Mouse (Mus musculus) kidney, adult 2 months (tissue): ENCODE data around the gene Olfr610. TPM values are rescaled to one million over a fixed set of nuclear protein-coding genes. Genes with fewer than 3 reads are reported as not detected.

Experiments used
- DNase-seq: peaks from one replicate; pipeline ENCODE4 v3.0.0; 2021
- H3K27ac ChIP-seq: fragments of 200-500 bp; 2 replicates; pipeline ENCODE4 v1.5.1; 2012; ENCODE audit warnings: low read depth, low read length, control low read depth, inconsistent platforms; ENCODE audit not compliant: insufficient read depth
- H3K27me3 ChIP-seq: fragments of 200-500 bp; replicated peaks from 2 replicates; pipeline ENCODE4 v1.6.1; 2012; ENCODE audit warnings: mild to moderate bottlenecking, moderate library complexity, low read length, inconsistent platforms; ENCODE audit not compliant: control insufficient read depth, insufficient read depth
- H3K36me3 ChIP-seq: fragments of 200-500 bp; 2 replicates; pipeline ENCODE4 v1.6.1; 2012; ENCODE audit warnings: mild to moderate bottlenecking, moderate library complexity, low read length, inconsistent platforms; ENCODE audit not compliant: control insufficient read depth, insufficient read depth
- H3K4me1 ChIP-seq: fragments of 200-500 bp; 2 replicates; pipeline ENCODE4 v1.6.1; 2011; ENCODE audit warnings: low read length; ENCODE audit not compliant: control insufficient read depth, insufficient read depth
- H3K4me3 ChIP-seq: fragments of 200-500 bp; 2 replicates; pipeline ENCODE4 v1.5.1; 2011; ENCODE audit warnings: mild to moderate bottlenecking, low read depth, low read length, control low read depth; ENCODE audit not compliant: insufficient read depth
- CTCF ChIP-seq: fragments of 200-500 bp; conservative IDR thresholded peaks from 2 replicates; pipeline ENCODE4 v1.5.1; 2011; ENCODE audit warnings: low read depth, mild to moderate bottlenecking, control low read depth, low read length, moderate library complexity, mixed read lengths; ENCODE audit not compliant: insufficient read depth, insufficient read length
- POLR2A ChIP-seq: fragments of 200-500 bp; IDR thresholded peaks from one replicate; pipeline ENCODE4 v1.6.1; 2011; ENCODE audit warnings: low read depth, low read length, control low read depth
- WGBS: fragments of 180-500 bp; shearing (Covaris S2); methylation state at CpG from one replicate; pipeline ENCODE4 v1.1.7; 2018; 5-methylcytosine and 5-hydroxymethylcytosine counted together
- polyA plus RNA-seq: library from polyadenylated mRNA; depleted of rRNA; stranded (reverse); fragments of >200 nt; gene quantifications from 2 replicates; pipeline ENCODE4 v1.2.3, GENCODE M21; 2012; rRNA removed

The Olfr610 gene
- polyA plus RNA-seq, 1 experiment, result not detected

DNA sequence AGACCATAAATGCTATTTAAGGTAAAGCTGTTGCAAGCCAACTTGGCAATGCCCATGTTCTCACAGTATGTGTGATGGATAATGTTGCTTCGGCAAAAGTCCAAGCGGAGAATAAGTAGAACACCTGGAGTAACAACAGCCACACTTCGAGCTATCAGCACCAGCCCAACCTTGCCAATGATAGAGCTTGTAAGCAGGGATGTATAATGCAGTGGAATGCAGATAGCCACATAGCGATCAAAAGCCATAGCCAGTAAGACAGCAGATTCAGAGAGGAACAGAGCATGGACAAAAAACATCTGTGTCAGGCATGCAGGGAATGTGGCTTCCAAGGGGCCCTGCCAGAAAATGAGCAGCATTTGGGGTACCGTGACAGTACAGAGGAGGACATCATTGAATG, 51.3 kb downstream of the Olfr610 start:
- H3K27ac ChIP-seq, result no peak overlapping the region
- no peak for DNase-seq
- TF ChIP-seq POLR2A (no peak), CTCF (no peak)
- WGBS, result 91% methylated on average over 5 of the region's 5 CpGs
- no peaks in the 10 kb centered on the region for H3K4me1 ChIP-seq
- no peak overlapping the region for H3K4me3 ChIP-seq
- no peaks in the 10 kb centered on the region for H3K36me3 ChIP-seq
- no peaks in the 10 kb centered on the region for H3K27me3 ChIP-seq

Other genes starting within 250 kb of the Olfr610 start
- gene Olfr596, start 206.5 kb downstream of the Olfr610 start, polyA plus RNA-seq, result not detected in 2 replicates
- gene Olfr597, start 195.8 kb downstream of the Olfr610 start, polyA plus RNA-seq, result not detected in 2 replicates
- not detected in 2 replicates for gene Olfr598, start 188.6 kb downstream of the Olfr610 start, polyA plus RNA-seq
- not detected in 2 replicates for gene Olfr599, start 176.2 kb downstream of the Olfr610 start, polyA plus RNA-seq
- not detected in 2 replicates for gene Olfr600, start 162.5 kb downstream of the Olfr610 start, polyA plus RNA-seq
- not detected in 2 replicates for gene Olfr601, start 149.5 kb downstream of the Olfr610 start, polyA plus RNA-seq
- gene Olfr603, start 125.9 kb downstream of the Olfr610 start, polyA plus RNA-seq, result not detected in 2 replicates
- not detected in 2 replicates for gene Usp17lc, start 97.0 kb downstream of the Olfr610 start, polyA plus RNA-seq
- gene Olfr605, start 66.7 kb downstream of the Olfr610 start, polyA plus RNA-seq, result not detected in 2 replicates
- gene Olfr606, start 63.1 kb downstream of the Olfr610 start, polyA plus RNA-seq, result not detected in 2 replicates
- not detected in 2 replicates for gene Olfr607, start 48.0 kb downstream of the Olfr610 start, polyA plus RNA-seq
- gene Olfr608, start 42.2 kb downstream of the Olfr610 start, polyA plus RNA-seq, result not detected in 2 replicates
- not detected in 2 replicates for gene Olfr609, start 14.1 kb downstream of the Olfr610 start, polyA plus RNA-seq
- gene Olfr611, start 8.7 kb upstream of the Olfr610 start, polyA plus RNA-seq, result not detected in 2 replicates
- not detected in 2 replicates for gene Olfr612, start 30.6 kb upstream of the Olfr610 start, polyA plus RNA-seq
- not detected in 2 replicates for gene Olfr613, start 36.0 kb upstream of the Olfr610 start, polyA plus RNA-seq
- not detected in 2 replicates for gene Olfr615, start 44.0 kb upstream of the Olfr610 start, polyA plus RNA-seq
- gene Olfr616, start 57.0 kb upstream of the Olfr610 start, polyA plus RNA-seq, result not detected in 2 replicates
- not detected in 2 replicates for gene Olfr617, start 60.9 kb upstream of the Olfr610 start, polyA plus RNA-seq
- not detected in 2 replicates for gene Olfr618, start 78.0 kb upstream of the Olfr610 start, polyA plus RNA-seq
- gene Olfr619, start 88.5 kb upstream of the Olfr610 start, polyA plus RNA-seq, result not detected in 2 replicates
- not detected in 2 replicates for gene Olfr620, start 100.4 kb upstream of the Olfr610 start, polyA plus RNA-seq
- not detected in 2 replicates for gene Olfr622, start 130.6 kb upstream of the Olfr610 start, polyA plus RNA-seq
- gene Olfr623, start 151.6 kb upstream of the Olfr610 start, polyA plus RNA-seq, result not detected in 2 replicates
- not detected in 2 replicates for gene Olfr624, start 159.1 kb upstream of the Olfr610 start, polyA plus RNA-seq
- not detected in 2 replicates for gene Olfr625-ps1, start 170.6 kb upstream of the Olfr610 start, polyA plus RNA-seq
- not detected in 2 replicates for gene Olfr243, start 202.5 kb upstream of the Olfr610 start, polyA plus RNA-seq
- gene Olfr628, start 218.3 kb upstream of the Olfr610 start, polyA plus RNA-seq, result not detected in 2 replicates
- gene Olfr629, start 232.8 kb upstream of the Olfr610 start, polyA plus RNA-seq, result not detected in 2 replicates
- not detected in 2 replicates for gene Olfr630, start 245.2 kb upstream of the Olfr610 start, polyA plus RNA-seq